In the genomic region with DNA sequence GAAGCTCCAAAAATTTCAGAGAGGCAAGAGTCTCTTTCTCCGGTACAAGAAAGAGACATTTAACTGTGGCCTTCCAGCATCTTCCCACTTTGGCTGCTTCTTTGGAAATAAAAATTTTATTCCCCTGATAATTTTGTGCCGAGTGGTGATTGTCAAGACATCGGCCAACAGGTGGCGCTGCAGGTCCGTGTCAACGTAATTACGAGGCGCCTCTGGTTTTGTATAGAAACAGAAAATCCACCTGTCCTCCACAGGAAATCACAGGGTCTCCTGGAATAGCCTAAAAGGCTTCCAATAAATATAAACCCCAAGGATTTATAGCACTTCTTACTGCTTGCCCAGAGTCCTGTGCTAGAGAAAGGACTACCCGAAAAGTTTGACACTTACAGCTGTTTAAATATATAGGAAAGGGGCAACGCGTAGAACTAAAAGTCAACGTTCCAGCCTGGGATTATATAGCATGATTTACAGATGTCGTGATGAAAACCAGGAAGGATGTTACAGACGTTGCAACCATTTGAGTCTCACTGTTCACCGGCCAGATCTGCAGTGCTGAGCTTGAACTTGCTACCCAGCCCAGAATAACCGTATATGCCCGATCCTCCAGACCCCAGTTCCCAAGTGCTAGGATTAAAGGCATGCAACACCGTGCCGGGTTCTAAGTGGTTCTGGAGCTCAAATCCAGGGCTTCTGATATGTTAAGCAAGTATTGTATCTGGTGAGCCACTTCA, we compare ENCODE assay signal across 7 mouse cellular contexts.
DNase-seq lines count a peak whose midpoint lies in the region; ATAC-seq and TF ChIP-seq lines count a peak whose summit lies in the region.

No protein-coding gene starts in this region.

- DNase-seq in CH12.LX (ENCODE audit: extremely low read depth) = peak; percentile 68
- DNase-seq in Patski (ENCODE audit: low read depth, low spot score) = no peak
- peak; percentile 78 to 88 for DNase-seq in cerebellum, postnatal 25 days
- DNase-seq in heart, adult 2 months = peak; percentile 74 to 86
- peak; percentile 78 to 96 for DNase-seq in layer of hippocampus, postnatal 25 days (ENCODE audit: extremely low spot score in 1 of 2, low spot score in 1 of 2)
- DNase-seq in spleen, postnatal 36 days (ENCODE audit: low spot score in 2 of 2) = peak; percentile 16 to 38

- no peak overlapping the region for H3K4me3 ChIP-seq in CH12.LX (replicated peaks in 1 of 3; ENCODE audit: low read depth in 2 of 3, low read length in 2 of 3, poor library complexity in 1 of 3)
- H3K4me3 ChIP-seq in heart, adult 2 months = no peak overlapping the region

- in situ Hi-C loops in CH12.LX (cut with MboI; ENCODE audit: low pct_ligation_motif_present, low pct_unique_long_range_greater_than_20kb, low sequenced_read_pairs) (loop anchor here (10.0 kb wide), 1 partner anchor 58 kb away; no protein-coding TSS in a partner anchor), Patski (cut with MboI; ENCODE audit: low pct_unique_long_range_greater_than_20kb) (no loop called here)

- no peaks in the 10 kb centered on the region for H3K9me3 ChIP-seq in CH12.LX (replicated peaks; ENCODE audit: low read length)

- peak; percentile 88 for TF ChIP-seq RAD21 in CH12.LX (IDR thresholded peaks at IDR 0.05; ENCODE audit: low read depth, low read length)

- CTCF ChIA-PET in Patski (lab: Charles Lee) = interaction anchor here (0.7 to 1.4 kb wide), 3 partner anchors 42 to 141 kb away, joined by 3 to 4 read pairs (median 3); no protein-coding TSS in a partner anchor

- intact Hi-C loops in heart, adult 2 months (cut with DNase I) = loop anchor here (1.0 to 10.0 kb wide), 7 partner anchors 42 to 1611 kb away; no protein-coding TSS in a partner anchor

- no peak overlapping the region for H3K9ac ChIP-seq in CH12.LX (ENCODE audit: insufficient read depth, low read depth)
- no peak overlapping the region for H3K9ac ChIP-seq in heart, adult 2 months (ENCODE audit: low read depth, low read length)

- TF ChIP-seq CTCF in CH12.LX (conservative IDR thresholded peaks at IDR 0.05 in 1 of 2, IDR thresholded peaks at IDR 0.05 in 1 of 2; ENCODE audit: low read depth in 2 of 2, low read length in 2 of 2) = peak; percentile 50 to 88; a peak in 3 of 4 replicates
- peak; percentile 85 for TF ChIP-seq CTCF in Patski (IDR thresholded peaks at IDR 0.05)
- peak; percentile 95 for TF ChIP-seq CTCF in heart, adult 2 months (IDR thresholded peaks at IDR 0.05)

- WGBS in heart, adult 2 months = 47% methylated on average over 19 of the region's 19 CpGs

- TF ChIP-seq EP300 in CH12.LX (IDR thresholded peaks at IDR 0.05; ENCODE audit: low read length) = no peak
- peak; percentile 80 for TF ChIP-seq EP300 in heart, adult 2 months (IDR thresholded peaks at IDR 0.05; ENCODE audit: insufficient read depth, low read depth, low read length)

- no peak for ATAC-seq in Patski
- ATAC-seq in megakaryocyte, adult 5-6 weeks (ENCODE audit: poor library complexity, severe bottlenecking) = peak; percentile 74

- POLR2A ChIA-PET in Patski (lab: Charles Lee) = interaction anchor here (0.6 kb wide), 1 partner anchor 37 kb away, joined by 3 read pairs; no protein-coding TSS in a partner anchor

- H3K27ac ChIP-seq in CH12.LX (ENCODE audit: insufficient read depth, low read depth) = no peak overlapping the region
- H3K27ac ChIP-seq in heart, adult 2 months = no peak overlapping the region

- no peaks in the 10 kb centered on the region for H3K27me3 ChIP-seq in CH12.LX (replicated peaks)
- peaks cover 8% of the 10 kb centered on the region for H3K27me3 ChIP-seq in Patski
- no peaks in the 10 kb centered on the region for H3K27me3 ChIP-seq in heart, adult 2 months (ENCODE audit: control insufficient read depth, insufficient read depth, low read length)

- dilution Hi-C loops in CH12.LX (cut with MboI; ENCODE audit: extremely low pct_ligation_motif_present, extremely low pct_unique_long_range_greater_than_20kb, low sequenced_read_pairs) = no loop called here

- H3K36me3 ChIP-seq in CH12.LX (replicated peaks in 1 of 2; ENCODE audit: control insufficient read depth in 1 of 2, insufficient read depth in 1 of 2, low read length in 1 of 2) = no peaks in the 10 kb centered on the region
- no peaks in the 10 kb centered on the region for H3K36me3 ChIP-seq in heart, adult 2 months (ENCODE audit: control insufficient read depth, insufficient read depth, low read length)

- H3K4me1 ChIP-seq in CH12.LX (ENCODE audit: control insufficient read depth in 1 of 2, insufficient read depth in 2 of 2) = no peaks in the 10 kb centered on the region
- no peaks in the 10 kb centered on the region for H3K4me1 ChIP-seq in heart, adult 2 months (ENCODE audit: control insufficient read depth, insufficient read depth, low read length)

- no peak overlapping the region; the same call in 1 of the 2 replicates for H3K4me2 ChIP-seq in CH12.LX (ENCODE audit: insufficient read depth, low read depth, poor library complexity, severe bottlenecking)

- no peaks in the 10 kb centered on the region for H3K79me2 ChIP-seq in CH12.LX (replicated peaks; ENCODE audit: control insufficient read depth, extremely low read depth, insufficient read depth, poor library complexity, severe bottlenecking)
- no peaks in the 10 kb centered on the region for H3K79me2 ChIP-seq in heart, adult 2 months (replicated peaks; ENCODE audit: control insufficient read depth, insufficient read depth, low read length)

- TF ChIP-seq POLR2A in CH12.LX (IDR thresholded peaks at IDR 0.05; ENCODE audit: low read depth, low read length) = no peak
- no peak for TF ChIP-seq POLR2A in heart, adult 2 months (IDR thresholded peaks at IDR 0.05; ENCODE audit: insufficient read depth, low read depth, low read length)

TF ChIP-seq in CH12.LX, 34 proteins besides CTCF, POLR2A, EP300 and RAD21:
- TF ChIP-seq ZNF384 (IDR thresholded peaks at IDR 0.05; ENCODE audit: low read depth, low read length) (no peak), BHLHE40 (IDR thresholded peaks at IDR 0.05; ENCODE audit: low read depth, low read length) (0 out of 2 replicates have a peak, but pooled peaks have one; percentile 6), POLR2AphosphoS2 (IDR thresholded peaks at IDR 0.05; ENCODE audit: low read depth, low read length) (no peak), ZC3H11A (IDR thresholded peaks at IDR 0.05; ENCODE audit: low read depth, low read length) (0 out of 2 replicates have a peak, but pooled peaks have one; percentile 10), MAX (IDR thresholded peaks at IDR 0.05; ENCODE audit: low read length) (no peak), TBP (conservative IDR thresholded peaks at IDR 0.05; ENCODE audit: low read depth, low read length) (no peak), CHD1 (IDR thresholded peaks at IDR 0.05; ENCODE audit: low read depth, low read length) (no peak), GABPA (IDR thresholded peaks at IDR 0.05; ENCODE audit: insufficient replicate concordance, low read depth, low read length) (no peak), SMC3 (IDR thresholded peaks at IDR 0.05; ENCODE audit: low read depth, low read length) (peak; percentile 73), HCFC1 (IDR thresholded peaks at IDR 0.05; ENCODE audit: low read depth, low read length) (no peak), UBTF (IDR thresholded peaks at IDR 0.05; ENCODE audit: low read depth, low read length) (no peak), IRF4 (IDR thresholded peaks at IDR 0.05; ENCODE audit: low read depth, low read length) (0 out of 2 replicates have a peak, but pooled peaks have one; percentile 36)
